Mouse (Mus musculus): Measurements from ENCODE around the gene Erv3. TPM values are rescaled to one million over a fixed set of nuclear protein-coding genes. Genes with fewer than 3 reads are reported as not detected.

Gene Erv3
- 0.67 TPM for polyA plus RNA-seq (2014; fragmentation: Illumina TruSeq; extraction: RNeasy Lipid Tissue Mini Kit (QIAGEN cat#74804); ENCODE audit: low read depth, low replicate concordance)

GRCm38 (mm10) chr2:131859721-131860120 lies at the start of gene Erv3:
Erv3 (minus strand) TSS chr2:131859747.

Other genes with a start within 250 kb of the Erv3 start
- gene Prnp, start 50.2 kb upstream of the Erv3 start, polyA plus RNA-seq (2014; fragmentation: Illumina TruSeq; extraction: RNeasy Lipid Tissue Mini Kit (QIAGEN cat#74804); ENCODE audit: low read depth, low replicate concordance) = 25.6 TPM
- not detected for gene Prn, start 50.2 kb upstream of the Erv3 start, polyA plus RNA-seq (2014; fragmentation: Illumina TruSeq; extraction: RNeasy Lipid Tissue Mini Kit (QIAGEN cat#74804); ENCODE audit: low read depth, low replicate concordance)
- gene Prnd, start 91.1 kb upstream of the Erv3 start, polyA plus RNA-seq (2014; fragmentation: Illumina TruSeq; extraction: RNeasy Lipid Tissue Mini Kit (QIAGEN cat#74804); ENCODE audit: low read depth, low replicate concordance) = 95.8 TPM
- gene Rassf2, start 170.5 kb upstream of the Erv3 start, polyA plus RNA-seq (2014; fragmentation: Illumina TruSeq; extraction: RNeasy Lipid Tissue Mini Kit (QIAGEN cat#74804); ENCODE audit: low read depth, low replicate concordance) = 7.4 TPM

Data from testis, adult 10 weeks (tissue).